ENCODE assay signal across 14 mouse cellular contexts in the genomic region with DNA sequence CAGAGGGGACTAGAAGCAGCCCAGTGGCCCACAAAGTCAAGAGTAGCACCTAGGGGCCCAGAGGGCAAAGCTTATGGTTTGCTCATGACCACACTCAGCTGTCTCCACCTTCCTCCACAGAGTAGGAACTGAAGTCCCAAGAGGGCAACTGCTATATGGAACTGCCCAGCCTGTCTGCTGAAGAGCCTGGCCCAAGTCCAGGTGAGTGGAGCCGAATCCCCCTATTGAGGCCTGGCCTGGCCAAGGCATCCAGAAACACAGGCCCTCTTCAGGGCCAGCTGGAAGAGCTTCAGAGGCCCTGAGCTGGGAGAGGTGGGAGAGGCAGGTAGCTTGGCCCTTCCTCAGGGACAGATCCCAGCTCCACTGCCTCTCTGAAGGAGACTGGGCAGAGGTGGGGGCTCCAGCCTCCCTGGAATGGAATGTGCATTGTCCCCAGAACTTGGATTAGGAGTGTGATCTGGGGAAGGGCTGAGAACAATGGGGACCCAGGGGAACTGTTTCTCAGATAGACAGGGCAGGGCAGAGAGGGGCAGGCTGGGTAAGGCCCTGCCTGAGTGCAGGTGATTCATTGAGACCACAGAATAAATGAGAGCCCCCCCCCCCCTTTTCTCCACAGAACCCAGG.
A peak's percentile ranks its signal among the peaks of the same experiment; 100 is the strongest.
DNase-seq lines count a peak whose midpoint lies in the region; ATAC-seq and TF ChIP-seq lines count a peak whose summit lies in the region.
"Had no signal": no experiment of that assay in that cellular context is flagged by ENCODE, and none has a peak within 500 bp of the region (broad histone marks: within the 10 kb centered on the region; RNA-seq: fewer than 3 reads in every experiment).

No protein-coding gene starts in this region.

- peaks cover 35% of the 10 kb centered on the region for H3K27me3 ChIP-seq in forebrain, embryonic 10.5 days (ENCODE audit: poor library complexity, severe bottlenecking)
- no peaks in the 10 kb centered on the region for H3K27me3 ChIP-seq in forebrain, postnatal 0 days (ENCODE audit: insufficient read depth, low read length)
- no peaks in the 10 kb centered on the region for H3K27me3 ChIP-seq in hindbrain, postnatal 0 days (ENCODE audit: insufficient read depth, low read length)
- H3K27me3 ChIP-seq in hindbrain, embryonic 14.5 days (ENCODE audit: control insufficient read depth, insufficient read depth, low read length) = no peaks in the 10 kb centered on the region
- peaks cover 76% of the 10 kb centered on the region for H3K27me3 ChIP-seq in E14TG2a.4 (ENCODE audit: insufficient read depth, low read length)
- no peaks in the 10 kb centered on the region for H3K27me3 ChIP-seq in embryonic facial prominence, embryonic 14.5 days (replicated peaks; ENCODE audit: control insufficient read depth, insufficient read depth, low read length)
- H3K27me3 ChIP-seq: liver, embryonic 13.5 days; neural tube, embryonic 12.5 days had no signal

- H3K4me3 ChIP-seq in forebrain, embryonic 10.5 days = no peak overlapping the region
- no peak overlapping the region for H3K4me3 ChIP-seq in forebrain, postnatal 0 days (ENCODE audit: low read depth, low read length)
- no peak overlapping the region for H3K4me3 ChIP-seq in hindbrain, postnatal 0 days (ENCODE audit: low read length)
- no peak overlapping the region for H3K4me3 ChIP-seq in hindbrain, embryonic 14.5 days (replicated peaks; ENCODE audit: low read length)
- peak overlapping the region; percentile 27; the same call in 1 of the 2 replicates for H3K4me3 ChIP-seq in E14TG2a.4 (replicated peaks; ENCODE audit: low read length)
- no peak overlapping the region for H3K4me3 ChIP-seq in embryonic facial prominence, embryonic 14.5 days (ENCODE audit: low read depth, low read length)
- H3K4me3 ChIP-seq: liver, embryonic 13.5 days; megakaryocyte, embryonic 14.5 days; neural tube, embryonic 12.5 days had no signal

- TF ChIP-seq CTCF in forebrain, postnatal 0 days (IDR thresholded peaks at IDR 0.05; ENCODE audit: low read depth) = no peak
- no peak for TF ChIP-seq CTCF in hindbrain, postnatal 0 days (IDR thresholded peaks at IDR 0.05; ENCODE audit: low read depth)
- TF ChIP-seq CTCF in E14TG2a.4 (conservative IDR thresholded peaks at IDR 0.05; ENCODE audit: low read length) = no peak

- no peaks in the 10 kb centered on the region for H3K9me3 ChIP-seq in forebrain, embryonic 10.5 days
- no peaks in the 10 kb centered on the region for H3K9me3 ChIP-seq in forebrain, postnatal 0 days (ENCODE audit: low read length)
- no peaks in the 10 kb centered on the region for H3K9me3 ChIP-seq in hindbrain, postnatal 0 days (ENCODE audit: low read length)
- H3K9me3 ChIP-seq in hindbrain, embryonic 14.5 days (ENCODE audit: control insufficient read depth, low read length) = no peaks in the 10 kb centered on the region
- H3K9me3 ChIP-seq in E14TG2a.4 (ENCODE audit: low read length) = peaks cover 8% of the 10 kb centered on the region
- H3K9me3 ChIP-seq in embryonic facial prominence, embryonic 14.5 days (ENCODE audit: control insufficient read depth, low read length) = no peaks in the 10 kb centered on the region
- H3K9me3 ChIP-seq: liver, embryonic 13.5 days; neural tube, embryonic 12.5 days had no signal

- peaks cover 24% of the 10 kb centered on the region for H3K4me1 ChIP-seq in forebrain, embryonic 10.5 days
- no peaks in the 10 kb centered on the region for H3K4me1 ChIP-seq in forebrain, postnatal 0 days (ENCODE audit: insufficient read depth)
- peaks cover 3% of the 10 kb centered on the region; the same call in 1 of the 2 replicates for H3K4me1 ChIP-seq in hindbrain, postnatal 0 days (ENCODE audit: insufficient read depth, low read length)
- H3K4me1 ChIP-seq in hindbrain, embryonic 14.5 days (replicated peaks; ENCODE audit: control insufficient read depth, insufficient read depth, low read length) = no peaks in the 10 kb centered on the region
- peaks cover 37% of the 10 kb centered on the region for H3K4me1 ChIP-seq in E14TG2a.4 (replicated peaks; ENCODE audit: low read depth, low read length)
- peaks cover 19% of the 10 kb centered on the region for H3K4me1 ChIP-seq in embryonic facial prominence, embryonic 14.5 days (ENCODE audit: control insufficient read depth, insufficient read depth, low read length)

- no peak for ATAC-seq in forebrain, postnatal 0 days
- no peak for ATAC-seq in hindbrain, postnatal 0 days
- no peak for ATAC-seq in hindbrain, embryonic 14.5 days (ENCODE audit: low FRiP score)
- peak; percentile 61; the same call in 1 of the 2 replicates for ATAC-seq in embryonic facial prominence, embryonic 14.5 days (ENCODE audit: low read depth)

- no peak overlapping the region for H3K9ac ChIP-seq in forebrain, postnatal 0 days
- no peak overlapping the region for H3K9ac ChIP-seq in hindbrain, postnatal 0 days (replicated peaks; ENCODE audit: low read length)
- no peak overlapping the region for H3K9ac ChIP-seq in hindbrain, embryonic 14.5 days
- H3K9ac ChIP-seq in embryonic facial prominence, embryonic 14.5 days (ENCODE audit: low read depth, low read length) = no peak overlapping the region; the same call in 1 of the 2 replicates
- H3K9ac ChIP-seq: liver, embryonic 13.5 days; neural tube, embryonic 12.5 days had no signal

- 0 out of 2 replicates have a peak overlapping the region, but pooled peaks have one; percentile 5 for H3K27ac ChIP-seq in forebrain, embryonic 10.5 days
- H3K27ac ChIP-seq in forebrain, postnatal 0 days (ENCODE audit: low read depth, low read length) = no peak overlapping the region
- H3K27ac ChIP-seq in hindbrain, postnatal 0 days = no peak overlapping the region
- H3K27ac ChIP-seq in hindbrain, embryonic 14.5 days = no peak overlapping the region
- no peak overlapping the region for H3K27ac ChIP-seq in embryonic facial prominence, embryonic 14.5 days (replicated peaks; ENCODE audit: low read depth, low read length)
- H3K27ac ChIP-seq: kidney, postnatal 0 days; liver, embryonic 13.5 days; neural tube, embryonic 12.5 days had no signal

- H3K36me3 ChIP-seq in forebrain, embryonic 10.5 days (replicated peaks) = no peaks in the 10 kb centered on the region
- H3K36me3 ChIP-seq in forebrain, postnatal 0 days (ENCODE audit: insufficient read depth) = no peaks in the 10 kb centered on the region
- H3K36me3 ChIP-seq in hindbrain, postnatal 0 days (ENCODE audit: insufficient read depth, low read length) = no peaks in the 10 kb centered on the region
- no peaks in the 10 kb centered on the region for H3K36me3 ChIP-seq in hindbrain, embryonic 14.5 days (replicated peaks; ENCODE audit: control insufficient read depth, insufficient read depth)
- H3K36me3 ChIP-seq in E14TG2a.4 (ENCODE audit: insufficient read depth, low read length) = no peaks in the 10 kb centered on the region
- H3K36me3 ChIP-seq in embryonic facial prominence, embryonic 14.5 days (ENCODE audit: control insufficient read depth, insufficient read depth, low read length) = no peaks in the 10 kb centered on the region
- H3K36me3 ChIP-seq: liver, embryonic 13.5 days; neural tube, embryonic 12.5 days had no signal

- WGBS in forebrain, embryonic 10.5 days = 72% methylated on average over 1 of the region's 1 CpGs
- 39% methylated on average over 1 of the region's 1 CpGs for WGBS in forebrain, postnatal 0 days
- 35% methylated on average over 1 of the region's 1 CpGs for WGBS in hindbrain, postnatal 0 days
- 64% methylated on average over 1 of the region's 1 CpGs for WGBS in hindbrain, embryonic 14.5 days
- 50% methylated on average over 1 of the region's 1 CpGs for WGBS in embryonic facial prominence, embryonic 14.5 days

- no peak for DNase-seq in forebrain, embryonic 10.5 days (ENCODE audit: extremely low spot score, low spot score)
- DNase-seq in forebrain, postnatal 0 days = no peak
- DNase-seq in hindbrain, postnatal 0 days (ENCODE audit: low spot score) = peak; percentile 38
- DNase-seq in hindbrain, embryonic 14.5 days (ENCODE audit: low spot score) = no peak
- peak; percentile 36 for DNase-seq in embryonic facial prominence, embryonic 14.5 days (ENCODE audit: low spot score)
- no peak for DNase-seq in gastrocnemius, adult 8-10 months (ENCODE audit: low spot score in 2 of 2)
- DNase-seq in left cerebral cortex, adult 9 months (ENCODE audit: low spot score in 2 of 2) = no peak
- DNase-seq: cerebellum, postnatal 36 days; liver, embryonic 13.5 days; thymus, postnatal 25 days had no signal

- no peak overlapping the region for H3K4me2 ChIP-seq in forebrain, postnatal 0 days (ENCODE audit: low read depth)
- no peak overlapping the region for H3K4me2 ChIP-seq in hindbrain, postnatal 0 days (ENCODE audit: low read depth, low read length)
- H3K4me2 ChIP-seq in hindbrain, embryonic 14.5 days (replicated peaks) = no peak overlapping the region
- no peak overlapping the region for H3K4me2 ChIP-seq in embryonic facial prominence, embryonic 14.5 days (ENCODE audit: low read depth, low read length)
- H3K4me2 ChIP-seq: liver, embryonic 13.5 days; neural tube, embryonic 12.5 days had no signal

Comparison
In these comparisons a context has a peak if more than half of its experiments do, and no peak if none do; other contexts are left out.
1. DNase-seq: peak in hindbrain, postnatal 0 days (single experiment) and embryonic facial prominence, embryonic 14.5 days (single experiment); none in forebrain, embryonic 10.5 days (single experiment), forebrain, postnatal 0 days (single experiment), hindbrain, embryonic 14.5 days (single experiment), gastrocnemius, adult 8-10 months (0 of 2) and left cerebral cortex, adult 9 months (0 of 2).